Mouse (Mus musculus) liver, embryonic 16.5 days (tissue): ENCODE measurements around the gene Cnpy1. TPM values are rescaled to one million over a fixed set of nuclear protein-coding genes. Genes with fewer than 3 reads are reported as not detected.
A peak's percentile ranks its signal among the peaks of the same experiment; 100 is the strongest.

Experiments
- ATAC-seq: fragments of 200-750 bp; cut with Nextera tagmentation; 2 replicates; pipeline ENCODE4 v1.8.0; 2017; ENCODE audit warnings: low read depth, mild to moderate bottlenecking, moderate number of reproducible peaks, moderate library complexity
- H3K27ac ChIP-seq: fragments of 300-500 bp; sonication (generic); 2 replicates; pipeline ENCODE4 v1.5.1; 2014; ENCODE audit warnings: mild to moderate bottlenecking, low read length
- H3K27me3 ChIP-seq: fragments of 300-500 bp; sonication (generic); 2 replicates; pipeline ENCODE4 v1.6.1; 2014; ENCODE audit warnings: low read depth, low read length, mixed read lengths; ENCODE audit not compliant: control insufficient read depth, insufficient read depth
- H3K36me3 ChIP-seq: fragments of 300-500 bp; sonication (generic); 2 replicates; pipeline ENCODE4 v1.6.1; 2014; ENCODE audit warnings: mild to moderate bottlenecking; ENCODE audit not compliant: control insufficient read depth, insufficient read depth
- H3K4me1 ChIP-seq: fragments of 300-500 bp; sonication (generic); 2 replicates; pipeline ENCODE4 v1.6.1; 2014; ENCODE audit warnings: low read depth, low read length, mixed read lengths; ENCODE audit not compliant: control insufficient read depth
- H3K4me2 ChIP-seq: fragments of 300-500 bp; sonication (generic); 2 replicates; pipeline ENCODE4 v1.6.1; 2014; ENCODE audit warnings: low read depth, low read length, mixed read lengths
- H3K4me3 ChIP-seq: fragments of 300-500 bp; sonication (generic); 2 replicates; pipeline ENCODE4 v1.5.1; 2014; ENCODE audit warnings: low read depth, mild to moderate bottlenecking, low read length
- H3K9ac ChIP-seq: fragments of 300-500 bp; sonication (generic); 2 replicates; pipeline ENCODE4 v1.6.1; 2014; ENCODE audit warnings: low read depth, low read length
- H3K9me3 ChIP-seq: fragments of 300-500 bp; sonication (generic); replicated peaks from 2 replicates; pipeline ENCODE4 v1.6.1; 2016; ENCODE audit warnings: low read length; ENCODE audit not compliant: control insufficient read depth
- WGBS: fragments of 180-500 bp; shearing (Covaris S2); extraction: QIAGEN DNeasy Blood & Tissue Kit; methylation state at CpG from one replicate; pipeline ENCODE4 v1.1.7; 2014; ENCODE audit not compliant: insufficient replicate concordance; 5-methylcytosine and 5-hydroxymethylcytosine counted together
- polyA plus RNA-seq: library from polyadenylated mRNA; unstranded; fragments of >200 nt; fragmentation: Nextera tagmentation; extraction: Ambion mirVana; gene quantifications from 2 replicates; pipeline ENCODE4 v1.2.1, GENCODE M21; 2015

Cnpy1 gene
- not detected in 2 replicates for polyA plus RNA-seq

- Histone ChIP-seq H3K36me3 (no peaks in the 10 kb centered on the region), H3K4me2 (no peak within 1 kb of the TSS), H3K9ac (no peak within 1 kb of the TSS), H3K4me3 (no peak within 1 kb of the TSS), H3K9me3 (no peaks in the 10 kb centered on the region), H3K27ac (no peak within 1 kb of the TSS), H3K27me3 (no peaks in the 10 kb centered on the region), H3K4me1 (no peaks in the 10 kb centered on the region)
- no peak for ATAC-seq
- WGBS = 64% methylated on average over 10 of the region's 11 CpGs
These were observed at the start of gene Cnpy1 for GRCm38 (mm10) chr5:28245574-28245973. Gene Cnpy1, minus strand, starts transcription at chr5:28245806.

- no peaks in the 10 kb centered on the region for H3K9me3 ChIP-seq
- no peaks in the 10 kb centered on the region for H3K27me3 ChIP-seq
- H3K4me1 ChIP-seq = no peaks in the 10 kb centered on the region; the same call in 1 of the 2 replicates
- no peak overlapping the region for H3K4me3 ChIP-seq
- H3K9ac ChIP-seq = no peak overlapping the region
- no peak overlapping the region for H3K4me2 ChIP-seq
- WGBS = 4% methylated on average over 6 of the region's 6 CpGs
- ATAC-seq = no peak
- H3K36me3 ChIP-seq = no peaks in the 10 kb centered on the region
- no peak overlapping the region for H3K27ac ChIP-seq
These were observed 48.4 kb upstream of the Cnpy1 start for GRCm38 (mm10) chr5:28293990-28294389.

GRCm38 (mm10) chr5:28292281-28292680 lies 46.7 kb upstream of the Cnpy1 start:
- Histone ChIP-seq H3K9me3 (no peaks in the 10 kb centered on the region), H3K4me2 (no peak overlapping the region), H3K4me3 (no peak overlapping the region), H3K27ac (no peak overlapping the region), H3K27me3 (no peaks in the 10 kb centered on the region), H3K4me1 (no peaks in the 10 kb centered on the region; the same call in 1 of the 2 replicates), H3K9ac (no peak overlapping the region), H3K36me3 (no peaks in the 10 kb centered on the region)
- 27% methylated on average over 3 of the region's 3 CpGs for whole genome bisulfite sequencing
- ATAC-seq = no peak

GRCm38 (mm10) chr5:28291118-28291850 lies 45.7 kb upstream of the Cnpy1 start:
- Histone ChIP-seq H3K4me3 (no peak overlapping the region), H3K36me3 (no peaks in the 10 kb centered on the region), H3K9me3 (no peaks in the 10 kb centered on the region), H3K27ac (no peak overlapping the region), H3K4me1 (no peaks in the 10 kb centered on the region; the same call in 1 of the 2 replicates), H3K4me2 (no peak overlapping the region), H3K9ac (no peak overlapping the region), H3K27me3 (no peaks in the 10 kb centered on the region)
- ATAC-seq = 0 out of 2 replicates have a peak, but pooled peaks have one; percentile 30
- WGBS = 43% methylated on average over 5 of the region's 5 CpGs

DNA sequence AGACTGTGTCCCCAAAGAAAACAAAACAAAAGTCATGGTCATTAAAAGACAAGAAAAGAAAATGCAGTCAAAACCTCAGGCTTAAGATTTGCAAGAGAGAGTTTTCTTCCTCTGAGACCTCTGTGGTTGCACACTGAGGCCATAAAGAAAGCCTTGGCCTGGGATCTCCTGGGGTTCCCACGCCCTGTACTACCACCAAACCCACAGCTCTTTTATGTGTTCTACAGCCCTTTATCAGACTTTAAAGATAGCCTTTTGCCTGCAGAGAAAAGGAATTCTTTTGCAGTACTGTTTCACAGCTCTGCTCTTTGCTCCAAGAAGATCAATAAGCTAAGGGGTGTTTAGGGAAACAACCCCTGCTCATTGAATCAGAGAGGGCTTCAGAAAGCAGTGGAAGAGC lies 45.0 kb upstream of the Cnpy1 start:
- Histone ChIP-seq H3K9ac (no peak overlapping the region), H3K27me3 (no peaks in the 10 kb centered on the region), H3K4me2 (no peak overlapping the region), H3K27ac (no peak overlapping the region), H3K36me3 (no peaks in the 10 kb centered on the region), H3K4me3 (no peak overlapping the region), H3K4me1 (no peaks in the 10 kb centered on the region; the same call in 1 of the 2 replicates), H3K9me3 (no peaks in the 10 kb centered on the region)
- 35% methylated on average over 1 of the region's 1 CpGs for WGBS
- no peak for ATAC-seq

GRCm38 (mm10) chr5:28289111-28289510 lies 43.5 kb upstream of the Cnpy1 start:
- H3K4me2 ChIP-seq = no peak overlapping the region
- no peak overlapping the region for H3K27ac ChIP-seq
- no peak for ATAC-seq
- H3K4me1 ChIP-seq = no peaks in the 10 kb centered on the region; the same call in 1 of the 2 replicates
- H3K9ac ChIP-seq = no peak overlapping the region
- H3K27me3 ChIP-seq = no peaks in the 10 kb centered on the region
- no peak overlapping the region for H3K4me3 ChIP-seq
- no peaks in the 10 kb centered on the region for H3K9me3 ChIP-seq
- H3K36me3 ChIP-seq = no peaks in the 10 kb centered on the region
- 42% methylated on average over 3 of the region's 3 CpGs for WGBS

- Histone ChIP-seq H3K9ac (no peak overlapping the region), H3K27me3 (no peaks in the 10 kb centered on the region), H3K4me1 (no peaks in the 10 kb centered on the region), H3K27ac (no peak overlapping the region), H3K36me3 (no peaks in the 10 kb centered on the region), H3K9me3 (no peaks in the 10 kb centered on the region), H3K4me3 (no peak overlapping the region), H3K4me2 (no peak overlapping the region)
- no peak for ATAC-seq
- 46% methylated on average over 2 of the region's 2 CpGs for WGBS
These were observed 31.7 kb upstream of the Cnpy1 start for GRCm38 (mm10) chr5:28277279-28277678.

DNA sequence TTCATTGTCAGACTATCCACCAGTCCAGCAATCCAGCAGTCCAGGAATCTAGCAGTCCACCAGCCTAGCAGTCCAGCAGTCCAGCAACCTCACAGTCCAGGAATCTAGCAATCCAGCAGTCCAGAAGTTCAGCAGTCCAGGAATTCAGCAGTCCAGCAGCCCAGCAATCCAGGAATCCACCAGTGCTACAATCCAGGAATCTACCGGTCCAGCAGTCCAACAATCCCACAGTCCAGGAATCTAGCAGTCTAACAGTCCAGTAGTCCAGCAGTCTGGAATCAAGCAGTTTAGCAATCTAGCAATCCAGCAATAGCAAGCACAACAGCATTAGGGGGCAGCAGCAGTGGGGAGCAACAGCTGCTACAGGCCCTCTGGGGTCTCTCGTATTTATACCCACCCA lies 27.2 kb upstream of the Cnpy1 start:
- 61% methylated on average over 2 of the region's 2 CpGs for WGBS

DNA sequence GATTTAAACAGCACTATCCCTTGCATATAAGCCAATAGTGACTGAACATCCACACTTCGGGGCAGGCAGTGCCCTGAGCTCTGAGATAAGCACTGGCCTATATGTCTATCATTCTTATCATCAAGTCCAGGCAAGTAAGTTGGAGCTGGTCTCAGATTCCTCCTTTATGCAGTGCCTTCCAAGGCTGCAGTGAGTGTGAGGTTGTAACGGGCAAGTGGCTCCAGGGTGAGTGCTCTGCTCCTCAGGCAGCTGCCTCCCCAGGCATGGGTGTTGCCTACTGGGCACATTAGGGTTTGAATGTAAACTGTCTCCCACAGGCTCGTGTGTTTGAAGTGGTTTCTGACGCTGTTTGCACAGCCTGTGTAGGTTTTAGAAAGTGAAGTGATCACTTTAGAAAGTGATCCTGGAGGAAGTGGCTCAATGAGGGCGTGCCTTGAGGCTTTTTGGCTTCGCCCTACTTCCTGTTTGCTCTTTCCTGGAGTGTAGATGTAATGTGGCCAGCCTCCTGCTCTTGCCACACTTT lies 23.9 kb upstream of the Cnpy1 start:
- H3K4me1 ChIP-seq = peaks cover 13% of the 10 kb centered on the region
- no peak overlapping the region for H3K9ac ChIP-seq
- peak overlapping the region; percentile 56 for H3K27ac ChIP-seq
- ATAC-seq = peak; percentile 83
- WGBS = 8% methylated on average over 6 of the region's 6 CpGs
- peak overlapping the region; percentile 19 for H3K4me2 ChIP-seq
- H3K4me3 ChIP-seq = no peak overlapping the region
- H3K9me3 ChIP-seq = no peaks in the 10 kb centered on the region
- no peaks in the 10 kb centered on the region for H3K36me3 ChIP-seq
- H3K27me3 ChIP-seq = no peaks in the 10 kb centered on the region

More for the DNA sequence above, 27.2 kb upstream of the Cnpy1 start:
- H3K9me3 ChIP-seq = no peaks in the 10 kb centered on the region
- H3K4me1 ChIP-seq = peaks cover 13% of the 10 kb centered on the region
- H3K36me3 ChIP-seq = no peaks in the 10 kb centered on the region
- H3K9ac ChIP-seq = no peak overlapping the region
- ATAC-seq = no peak
- H3K27me3 ChIP-seq = no peaks in the 10 kb centered on the region
- no peak overlapping the region for H3K4me3 ChIP-seq
- no peak overlapping the region for H3K27ac ChIP-seq
- no peak overlapping the region for H3K4me2 ChIP-seq
